Mouse (Mus musculus): ENCODE data around the gene Nav2.

- TF ChIP-seq CTCF (IDR thresholded peaks at IDR 0.05 in 2 of 3, conservative IDR thresholded peaks at IDR 0.05 in 1 of 3; ENCODE audit: control insufficient read depth in 1 of 3, insufficient read depth in 1 of 3, low read depth in 2 of 3, low read length in 3 of 3, poor library complexity in 1 of 3, severe bottlenecking in 1 of 3), result no peak
- TF ChIP-seq TAL1 (IDR thresholded peaks at IDR 0.05; ENCODE audit: low read length), result no peak
Observed at GRCm38 (mm10) chr7:49041334-49042070, 133.0 kb downstream of the Nav2 start.

All from MEL (cell line).